Mouse (Mus musculus): ENCODE data around the gene Slc39a11. TPM values are rescaled to one million over a fixed set of nuclear protein-coding genes. Genes with fewer than 3 reads are reported as not detected.

Gene Slc39a11
- polyA plus RNA-seq, 1 experiment from 2014 or later: 38.5 TPM

Other genes with a start within 250 kb of the Slc39a11 start
- 15.5 and 17.3 TPM in 2 replicates for gene Sstr2, start 30.7 kb downstream of the Slc39a11 start, polyA plus RNA-seq (2015; fragmentation: Nextera tagmentation; extraction: Ambion mirVana)
- gene Cog1, start 910 bp downstream of the Slc39a11 start, polyA plus RNA-seq (2015; fragmentation: Nextera tagmentation; extraction: Ambion mirVana): 32.4 and 36.3 TPM in 2 replicates
- 37.4 and 37.9 TPM in 2 replicates for gene Fam104a, start 34.1 kb upstream of the Slc39a11 start, polyA plus RNA-seq (2015; fragmentation: Nextera tagmentation; extraction: Ambion mirVana)
- gene D11Wsu47e, start 34.3 kb upstream of the Slc39a11 start, polyA plus RNA-seq (2015; fragmentation: Nextera tagmentation; extraction: Ambion mirVana): 24.5 and 25.8 TPM in 2 replicates
- gene Cpsf4l, start 59.9 kb upstream of the Slc39a11 start, polyA plus RNA-seq (2015; fragmentation: Nextera tagmentation; extraction: Ambion mirVana): 0.25 and 0.58 TPM in 2 replicates
- gene Cdc42ep4, start 101.8 kb upstream of the Slc39a11 start, polyA plus RNA-seq (2015; fragmentation: Nextera tagmentation; extraction: Ambion mirVana): 73.2 and 75.0 TPM in 2 replicates

All from midbrain, embryonic 16.5 days (tissue).